Mouse (Mus musculus) ES-Bruce4 (cell line): Measurements from ENCODE around the gene Akap10.

ENCODE experiments used
- CTCF ChIP-seq: IDR thresholded peaks from one replicate; pipeline ENCODE4 v1.8.1; 2011; ENCODE audit warnings: low read depth, low read length
- EP300 ChIP-seq: IDR thresholded peaks from 2 replicates; pipeline ENCODE4 v1.6.1; 2011; ENCODE audit warnings: low read depth, low read length; ENCODE audit not compliant: insufficient read depth
- POLR2A ChIP-seq: IDR thresholded peaks from one replicate; pipeline ENCODE4 v1.8.1; 2011; ENCODE audit warnings: low read length; ENCODE audit not compliant: insufficient read depth

DNA sequence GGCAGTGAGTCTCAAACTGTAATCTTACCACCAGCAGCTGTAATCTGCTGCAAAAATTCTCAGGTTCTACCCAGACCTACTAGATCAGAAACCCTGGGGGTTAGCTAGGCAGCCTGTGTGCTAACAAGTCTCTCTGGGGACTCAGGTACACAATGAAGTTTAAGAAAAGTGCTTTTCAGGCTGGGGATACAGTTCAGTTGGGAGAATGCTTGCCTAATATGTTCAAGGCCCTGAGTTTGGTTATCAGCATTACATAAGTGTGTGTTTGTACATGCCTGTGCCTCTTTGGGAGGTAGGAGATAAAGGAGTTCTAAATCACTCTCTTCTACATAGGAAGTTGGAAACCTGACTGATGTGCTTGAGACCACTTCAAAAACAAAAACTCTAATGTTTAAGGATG, 63.2 kb downstream of the Akap10 start:
- TF ChIP-seq CTCF (no peak), EP300 (no peak), POLR2A (no peak)
